Mouse (Mus musculus): ENCODE results near the gene Sfmbt2.

Gene Sfmbt2

GRCm38 (mm10) chr2:10372776-10373507, 2.6 kb downstream of the Sfmbt2 start:
- no peak for DNase-seq

DNA sequence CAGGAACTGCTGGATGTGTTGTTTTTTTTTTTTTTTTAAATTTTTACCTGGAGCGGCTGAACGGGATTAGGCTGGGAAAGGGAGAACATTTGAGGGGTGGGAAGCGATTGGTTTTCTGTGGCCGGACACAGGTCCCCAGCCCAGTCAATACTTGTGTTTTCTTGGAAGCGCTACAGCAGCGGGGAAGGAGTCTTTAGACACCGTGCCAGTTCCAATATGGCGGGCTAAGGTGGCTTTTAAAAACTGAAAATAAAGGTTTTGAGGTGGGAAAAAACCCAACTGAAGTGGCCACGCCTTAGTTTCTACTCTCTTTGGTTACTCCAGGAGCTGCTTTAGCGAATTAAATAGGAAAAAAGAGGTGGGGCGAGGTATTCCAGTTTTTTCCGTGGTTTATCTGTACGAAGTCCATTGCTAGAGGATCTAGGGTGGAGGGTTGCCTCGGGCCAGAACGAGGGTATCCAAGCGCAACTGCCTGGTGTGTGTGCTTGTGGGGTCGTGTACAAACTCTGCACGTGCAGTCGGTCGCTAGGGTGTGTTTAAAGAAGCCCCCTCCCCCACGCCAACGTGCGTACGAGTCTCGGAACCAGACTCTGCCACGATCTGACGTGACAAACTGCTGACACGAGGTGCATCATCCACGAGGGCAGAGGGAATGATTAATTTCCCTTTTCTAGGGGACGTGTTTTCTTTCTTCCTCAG, 3.3 kb downstream of the Sfmbt2 start:
- DNase-seq = no peak

- no peak for DNase-seq
These were observed 4.1 kb downstream of the Sfmbt2 start for GRCm38 (mm10) chr2:10374207-10375023.

DNA sequence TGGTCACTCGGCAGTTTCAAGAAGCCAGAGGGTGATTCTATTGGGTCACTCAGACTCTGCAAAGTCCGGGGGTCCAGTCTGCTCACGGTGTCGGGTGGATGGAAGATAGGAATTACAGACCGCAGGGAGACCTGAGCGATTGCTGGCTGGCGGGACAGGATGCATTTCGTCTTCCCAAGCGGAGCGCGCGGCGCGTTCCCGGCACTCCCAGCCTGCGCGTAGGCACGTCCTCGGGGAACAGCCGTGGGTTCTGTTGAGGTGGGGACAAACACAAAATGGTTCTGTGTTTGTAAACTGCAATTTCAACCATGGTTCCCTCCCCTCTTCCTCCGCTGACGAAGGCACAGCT, 4.7 kb downstream of the Sfmbt2 start:
- no peak for DNase-seq

- DNase-seq = no peak
These were observed 19.7 kb downstream of the Sfmbt2 start for GRCm38 (mm10) chr2:10389988-10390387.

DNA sequence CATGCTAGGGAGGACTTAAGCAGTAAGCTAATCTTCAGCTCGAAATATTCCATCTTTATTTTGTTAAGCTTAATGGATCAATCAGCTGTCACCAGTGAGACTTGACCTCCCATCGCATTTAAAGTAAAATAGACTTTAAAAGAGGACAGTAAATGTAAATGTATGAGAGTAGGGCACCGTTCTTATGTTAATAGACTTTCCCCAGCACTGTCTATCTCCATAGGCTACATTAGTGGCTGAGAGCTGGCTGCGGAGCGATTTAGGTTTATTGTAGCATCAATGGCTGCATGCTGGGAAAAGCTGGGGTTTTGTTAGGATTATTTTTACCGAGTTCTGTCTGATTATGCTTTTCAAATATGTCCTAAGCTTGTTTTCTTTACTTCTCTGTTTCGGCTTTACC, 20.5 kb downstream of the Sfmbt2 start:
- DNase-seq = no peak

DNA sequence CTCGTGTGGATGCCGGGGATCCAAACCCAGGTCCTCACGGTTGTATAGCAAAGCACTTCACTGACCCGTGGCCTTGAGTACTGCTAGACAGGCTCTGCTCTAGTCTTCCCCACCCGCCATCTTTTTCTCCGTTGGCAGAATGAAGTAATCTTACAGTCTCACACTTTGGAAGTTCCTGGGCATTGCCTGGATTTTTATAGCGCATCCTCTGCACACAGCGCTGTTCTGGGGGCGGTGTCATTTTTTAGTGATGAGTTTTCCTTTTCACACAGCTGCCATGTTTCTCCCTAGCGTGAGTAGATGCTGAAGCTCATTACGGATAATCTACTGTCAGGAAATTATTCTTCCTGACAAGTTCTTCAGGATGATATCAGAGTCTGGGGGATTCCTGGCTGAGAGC, 24.8 kb downstream of the Sfmbt2 start:
- DNase-seq = no peak

DNA sequence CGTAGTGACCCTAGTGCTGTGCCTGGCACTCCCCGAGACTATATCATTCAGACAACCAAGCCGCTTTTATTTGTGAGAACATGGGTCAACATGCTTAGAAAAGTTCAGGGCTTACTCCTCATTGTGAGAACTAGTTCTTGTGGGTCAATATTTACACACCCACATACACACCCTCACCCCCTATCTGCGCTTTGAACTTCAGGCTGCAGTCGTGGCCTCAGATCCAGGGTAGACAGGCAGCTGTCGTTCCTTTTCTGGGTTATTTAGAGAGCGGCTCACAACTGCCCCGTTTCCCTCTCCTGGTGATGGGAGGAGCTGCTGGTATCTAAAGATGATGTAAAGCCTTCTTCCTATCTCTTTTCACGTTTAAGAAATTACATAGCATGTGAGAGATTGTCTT, 27.5 kb downstream of the Sfmbt2 start:
- DNase-seq = no peak

- DNase-seq = no peak
These were observed 35.8 kb downstream of the Sfmbt2 start for GRCm38 (mm10) chr2:10406151-10406550.

DNA sequence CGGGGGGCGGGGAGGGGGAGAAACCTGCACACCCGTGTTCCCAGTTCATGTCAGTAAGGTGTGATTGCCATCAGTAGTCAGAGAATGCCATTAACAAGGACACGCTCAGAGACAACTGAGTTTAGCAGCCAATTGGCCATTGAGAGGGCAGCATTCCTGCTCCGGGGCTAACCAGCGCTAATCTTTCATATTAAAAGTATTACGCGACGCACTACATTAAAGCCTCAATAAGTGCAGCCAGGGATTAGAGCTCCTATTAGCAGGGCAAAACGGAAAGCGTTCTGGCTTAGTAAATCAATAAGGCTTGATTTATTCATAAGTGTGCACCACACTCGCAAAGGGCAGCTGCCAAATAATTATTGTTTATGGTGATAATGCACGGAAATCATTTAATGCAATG, 39.1 kb downstream of the Sfmbt2 start:
- no peak for DNase-seq

GRCm38 (mm10) chr2:10410069-10410468, 39.8 kb downstream of the Sfmbt2 start:
- no peak for DNase-seq

DNA sequence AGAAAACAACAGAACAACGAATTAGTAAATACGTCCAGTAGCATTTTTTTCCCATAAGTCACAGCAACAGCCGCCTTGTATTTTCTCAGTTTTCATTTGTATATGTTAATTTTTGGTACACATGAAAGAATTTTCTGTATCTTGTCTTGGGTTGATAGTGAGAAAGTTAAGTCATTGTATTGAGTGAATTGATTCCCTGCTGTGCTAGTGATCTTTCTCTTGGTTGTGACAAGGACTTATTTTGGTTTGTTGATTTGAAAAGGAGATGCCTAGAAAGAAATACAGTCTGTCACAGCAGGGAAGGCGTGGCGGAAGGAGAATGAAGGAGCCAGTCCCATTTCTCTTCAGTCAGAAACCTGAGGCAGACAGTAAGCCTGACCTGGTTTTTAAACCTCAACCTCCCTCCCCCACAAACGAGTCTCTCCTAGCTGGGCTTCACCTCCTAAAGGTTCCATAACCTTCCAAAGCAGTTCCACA, 50.7 kb downstream of the Sfmbt2 start:
- DNase-seq = no peak

DNA sequence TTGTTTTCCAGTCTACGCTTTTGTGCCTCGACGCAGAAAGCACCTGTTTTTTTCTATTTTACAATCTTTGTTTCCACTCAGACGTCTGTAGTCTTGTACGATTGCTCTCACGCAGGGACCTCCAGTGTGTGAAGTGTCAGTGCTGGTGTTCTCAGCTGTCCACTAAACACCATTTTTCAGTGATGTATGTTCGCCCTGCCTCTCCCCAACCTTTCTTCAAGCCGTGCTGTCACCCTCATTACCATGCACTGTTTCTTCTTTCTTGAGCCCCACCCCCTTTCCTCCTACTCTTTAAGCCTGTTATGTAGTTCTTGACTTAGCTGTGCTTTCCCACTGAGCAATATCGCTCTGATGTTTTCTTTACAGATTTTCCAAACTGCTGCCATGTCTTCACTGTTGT, 67.0 kb downstream of the Sfmbt2 start:
- DNase-seq = no peak

DNA sequence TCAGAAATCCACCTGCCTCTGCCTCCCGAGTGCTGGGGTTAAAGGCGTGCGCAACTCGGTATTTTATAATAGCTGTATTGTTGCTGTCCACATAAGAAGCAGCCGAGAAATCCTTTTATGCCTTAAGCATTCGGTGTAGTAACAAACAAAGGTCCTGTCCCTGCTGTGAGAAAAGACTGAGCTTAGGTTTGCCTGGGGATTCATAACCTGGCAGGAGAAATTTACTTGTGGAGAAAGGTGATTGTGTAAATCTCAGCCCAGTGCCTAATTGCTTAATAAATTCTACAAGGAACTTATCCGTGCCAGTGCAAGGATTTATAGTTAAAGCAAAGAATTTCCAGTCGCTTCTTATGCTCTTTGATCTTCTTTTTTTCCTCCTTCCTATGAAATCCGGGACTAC, 71.5 kb downstream of the Sfmbt2 start:
- no peak for DNase-seq

- no peak for DNase-seq
These were observed 83.3 kb downstream of the Sfmbt2 start for GRCm38 (mm10) chr2:10453577-10453976.

GRCm38 (mm10) chr2:10458309-10458708, 88.0 kb downstream of the Sfmbt2 start:
- no peak for DNase-seq

GRCm38 (mm10) chr2:10516516-10516915, 146.2 kb downstream of the Sfmbt2 start:
- no peak for DNase-seq

DNA sequence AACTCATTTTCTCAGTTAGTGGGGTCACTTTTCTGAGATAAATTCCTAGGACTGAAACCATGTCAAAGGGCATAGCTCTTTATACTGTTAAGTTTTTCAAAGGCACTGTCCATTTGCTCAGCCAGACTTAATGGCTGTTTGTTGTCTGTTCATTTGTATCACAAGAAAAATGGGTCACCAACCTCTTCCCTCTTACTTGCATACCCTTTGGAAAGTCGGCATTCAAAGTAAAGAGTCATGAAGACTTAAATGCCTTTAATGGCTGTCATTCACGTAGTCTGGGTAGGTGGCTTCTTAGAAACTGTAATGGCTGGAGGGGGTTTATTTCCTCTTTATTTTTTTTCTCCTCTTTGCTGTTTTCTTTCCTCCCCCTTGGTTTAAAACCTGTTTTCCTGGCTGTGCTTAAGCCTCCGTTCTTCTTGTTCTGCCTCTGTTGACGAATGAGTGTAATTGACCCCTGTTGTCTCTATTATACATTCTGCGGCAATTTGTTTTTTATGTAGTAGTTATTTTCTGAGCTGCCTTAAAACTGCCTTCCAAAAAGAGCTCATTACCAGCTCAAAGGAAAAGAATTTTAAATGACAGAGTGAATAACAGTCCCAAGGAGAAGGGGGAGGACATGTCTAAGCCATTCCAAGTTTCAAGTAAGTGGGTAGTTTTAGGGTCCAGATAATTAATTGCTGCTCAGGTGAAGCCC, 151.6 kb downstream of the Sfmbt2 start:
- DNase-seq = no peak

GRCm38 (mm10) chr2:10525622-10526021, 155.3 kb downstream of the Sfmbt2 start:
- no peak for DNase-seq

DNA sequence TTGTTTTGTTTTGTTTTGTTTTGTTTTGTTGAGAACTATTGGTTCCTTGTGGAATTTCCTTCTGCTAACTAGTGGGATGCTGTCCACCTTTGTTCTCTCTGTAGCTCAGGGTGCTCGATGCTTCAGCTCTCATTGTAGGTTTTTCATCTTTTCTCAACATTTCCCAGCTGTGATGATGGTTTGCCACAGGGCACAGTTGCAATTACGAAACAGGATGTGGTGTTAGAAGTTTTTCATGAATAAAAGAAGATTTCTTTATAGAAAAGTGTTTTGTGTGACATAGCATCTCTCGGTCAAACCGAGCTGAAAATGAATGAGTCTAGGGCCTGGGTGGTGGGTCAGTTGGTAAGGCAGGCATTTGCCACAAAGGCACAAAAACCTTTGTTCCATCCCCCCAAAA, 171.5 kb downstream of the Sfmbt2 start:
- no peak for DNase-seq

DNA sequence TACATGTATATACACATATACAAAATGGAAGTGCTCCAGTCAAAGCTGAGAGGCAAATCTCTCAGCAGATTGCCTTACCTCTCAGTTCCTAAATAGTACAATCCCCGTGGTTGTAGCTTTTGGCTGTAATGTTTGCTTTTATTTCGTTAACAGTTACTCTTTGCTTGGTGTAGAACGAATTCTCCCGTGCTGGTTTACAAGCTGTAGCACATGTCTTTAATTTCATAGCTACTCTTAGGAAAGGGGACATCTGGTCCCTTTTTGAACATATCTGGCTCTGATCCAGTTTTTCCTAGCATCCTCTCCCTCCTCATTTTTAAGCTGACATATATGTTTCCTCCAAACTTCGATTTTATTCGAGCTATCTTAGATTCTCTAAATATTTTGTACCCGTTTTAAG, 172.1 kb downstream of the Sfmbt2 start:
- DNase-seq = no peak

DNA sequence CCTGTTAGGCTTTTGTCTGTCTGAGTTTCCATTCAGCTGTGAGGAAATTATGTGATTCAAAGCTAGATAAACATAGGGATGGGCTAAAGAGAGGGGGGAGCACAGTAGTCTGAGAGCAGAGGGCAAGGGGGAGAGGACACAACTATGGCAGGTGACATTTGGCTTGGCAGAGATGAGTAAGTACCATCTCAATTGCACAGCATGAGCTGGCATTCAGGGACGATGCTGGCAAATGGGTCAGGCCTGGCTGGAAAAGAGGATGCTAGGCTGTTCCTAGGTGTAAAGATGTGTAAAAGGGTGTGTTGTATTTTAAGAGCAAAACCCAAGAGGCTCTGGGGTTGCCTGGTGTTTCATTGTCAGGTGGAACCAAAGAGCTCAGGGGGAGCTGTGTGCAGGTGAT, 188.5 kb downstream of the Sfmbt2 start:
- no peak for DNase-seq

- DNase-seq = no peak
These were observed 195.2 kb downstream of the Sfmbt2 start for GRCm38 (mm10) chr2:10565491-10565890.
